Mouse (Mus musculus) CH12.LX (cell line): ENCODE results near the gene Rngtt. TPM values are rescaled to one million over a fixed set of nuclear protein-coding genes. Genes with fewer than 3 reads are reported as not detected.

Source experiments
- DNase-seq: peaks from one replicate; pipeline ENCODE4 v3.0.0-alpha.2; 2013; ENCODE audit errors: extremely low read depth
- H3K27ac ChIP-seq: 2 replicates; pipeline ENCODE4 v1.5.1; 2012; ENCODE audit warnings: low read depth, mild to moderate bottlenecking, control low read depth, moderate library complexity; ENCODE audit not compliant: insufficient read depth
- H3K27me3 ChIP-seq: replicated peaks from 2 replicates; pipeline ENCODE3; 2012; ENCODE audit warnings: inconsistent platforms
- H3K36me3 ChIP-seq, 2 experiments: replicated peaks in 1 of 2; 2 replicates each; pipeline versions ENCODE3 to v1.6.1; 2012; ENCODE audit warnings: inconsistent platforms in 1 of 2, low read length in 1 of 2, mild to moderate bottlenecking in 1 of 2, mixed read lengths in 1 of 2, moderate library complexity in 1 of 2; ENCODE audit not compliant: control insufficient read depth in 1 of 2, insufficient read depth in 1 of 2
- H3K4me1 ChIP-seq, 2 experiments: 2 replicates each; pipeline ENCODE4 v1.6.1; 2012; ENCODE audit warnings: inconsistent platforms in 1 of 2, moderate library complexity in 1 of 2; ENCODE audit not compliant: insufficient read depth in 2 of 2, control insufficient read depth in 1 of 2
- H3K4me2 ChIP-seq: 2 replicates; pipeline ENCODE4 v1.6.1; 2012; ENCODE audit warnings: low read depth, mild to moderate bottlenecking, control low read depth; ENCODE audit not compliant: poor library complexity, insufficient read depth, severe bottlenecking
- H3K4me3 ChIP-seq, 3 experiments: fragments of 150-350 bp in 1 of 3; sonication (generic) in 1 of 3; replicated peaks in 1 of 3; 2 replicates each; pipeline versions ENCODE3 to v1.5.1; 2011 to 2012; ENCODE audit warnings: low read depth in 2 of 3, low read length in 2 of 3, mild to moderate bottlenecking in 2 of 3, moderate library complexity in 2 of 3, control low read depth in 1 of 3, improper control_type of control experiment in 1 of 3, inconsistent platforms in 1 of 3, mixed read lengths in 1 of 3; ENCODE audit not compliant: poor library complexity in 1 of 3
- H3K79me2 ChIP-seq: replicated peaks from 2 replicates; pipeline ENCODE4 v1.6.1; 2012; ENCODE audit warnings: mild to moderate bottlenecking, moderate library complexity; ENCODE audit not compliant: control insufficient read depth, poor library complexity, insufficient read depth, severe bottlenecking; ENCODE audit errors: extremely low read depth
- H3K9ac ChIP-seq: 2 replicates; pipeline ENCODE4 v1.6.1; 2012; ENCODE audit warnings: low read depth, mild to moderate bottlenecking, control low read depth, moderate library complexity; ENCODE audit not compliant: insufficient read depth
- H3K9me3 ChIP-seq: replicated peaks from 2 replicates; pipeline ENCODE3; 2012; ENCODE audit warnings: low read length, inconsistent platforms, mixed read lengths
- CHD2 ChIP-seq: IDR thresholded peaks from 2 replicates; pipeline ENCODE4 v1.6.1; 2011; ENCODE audit warnings: low read length, improper control_type of control experiment
- CTCF ChIP-seq, 2 experiments: IDR thresholded peaks in 1 of 2; conservative IDR thresholded peaks in 1 of 2; 2 replicates each; pipeline ENCODE4 v1.5.1; 2011 to 2012; ENCODE audit warnings: low read depth in 2 of 2, low read length in 2 of 2, improper control_type of control experiment in 1 of 2, inconsistent platforms in 1 of 2, mild to moderate bottlenecking in 1 of 2, moderate library complexity in 1 of 2
- E2F4 ChIP-seq: IDR thresholded peaks from 2 replicates; pipeline ENCODE4 v1.6.1; 2011; ENCODE audit warnings: low read depth, low read length, improper control_type of control experiment; ENCODE audit not compliant: insufficient replicate concordance
- EP300 ChIP-seq: IDR thresholded peaks from 2 replicates; pipeline ENCODE4 v1.6.1; 2011; ENCODE audit warnings: low read length, improper control_type of control experiment
- HCFC1 ChIP-seq: IDR thresholded peaks from 2 replicates; pipeline ENCODE4 v1.6.1; 2012; ENCODE audit warnings: low read depth, mild to moderate bottlenecking, inconsistent platforms, low read length, improper control_type of control experiment
- MAFK ChIP-seq: IDR thresholded peaks from 2 replicates; pipeline ENCODE4 v1.6.1; 2011; ENCODE audit warnings: low read length, improper control_type of control experiment; ENCODE audit not compliant: insufficient replicate concordance
- MAX ChIP-seq: IDR thresholded peaks from 2 replicates; pipeline ENCODE4 v1.6.1; 2011; ENCODE audit warnings: low read length, improper control_type of control experiment
- MAZ ChIP-seq: IDR thresholded peaks from 2 replicates; pipeline ENCODE4 v1.6.1; 2012; ENCODE audit warnings: low read depth, mild to moderate bottlenecking, inconsistent platforms, low read length, improper control_type of control experiment, moderate library complexity
- POLR2A ChIP-seq: IDR thresholded peaks from 2 replicates; pipeline ENCODE4 v1.6.1; 2011; ENCODE audit warnings: low read depth, mild to moderate bottlenecking, improper control_type of control experiment, low read length
- SIN3A ChIP-seq: IDR thresholded peaks from 2 replicates; pipeline ENCODE4 v1.6.1; 2012; ENCODE audit warnings: low read length, improper control_type of control experiment, inconsistent platforms
- SMC3 ChIP-seq: IDR thresholded peaks from 2 replicates; pipeline ENCODE4 v1.6.1; 2011; ENCODE audit warnings: low read depth, low read length, improper control_type of control experiment
- TCF12 ChIP-seq: IDR thresholded peaks from 2 replicates; pipeline ENCODE4 v1.6.1; 2014; ENCODE audit warnings: low read depth, mild to moderate bottlenecking, inconsistent platforms, low read length, improper control_type of control experiment
- USF2 ChIP-seq: conservative IDR thresholded peaks from 2 replicates; pipeline ENCODE4 v1.6.1; 2011; ENCODE audit warnings: low read depth, low read length, improper control_type of control experiment
- ZKSCAN1 ChIP-seq: IDR thresholded peaks from 2 replicates; pipeline ENCODE4 v1.6.1; 2012; ENCODE audit warnings: low read depth, inconsistent platforms, low read length, improper control_type of control experiment, borderline replicate concordance
- ZNF384 ChIP-seq: IDR thresholded peaks from 2 replicates; pipeline ENCODE4 v1.6.1; 2012; ENCODE audit warnings: low read depth, low read length, improper control_type of control experiment, inconsistent platforms
- dilution Hi-C: fragments of 300-500 bp; cut with MboI; formaldehyde crosslinking; loops from 2 replicates; pipeline ENCODE4 v1.14.3; 2020; ENCODE audit warnings: low sequenced_read_pairs; ENCODE audit not compliant: extremely low pct_unique_long_range_greater_than_20kb, extremely low pct_ligation_motif_present
- in situ Hi-C: fragments of 300-500 bp; cut with MboI; formaldehyde crosslinking; loops from 3 replicates; pipeline ENCODE4 v1.14.3; 2019; ENCODE audit warnings: low sequenced_read_pairs, low pct_ligation_motif_present, low pct_unique_long_range_greater_than_20kb, mixed read lengths
- polyA plus RNA-seq: library from polyadenylated mRNA; unstranded; fragments of >175 nt; gene quantifications from 2 replicates; pipeline ENCODE4 v1.2.1, GENCODE M21; 2012; ENCODE audit warnings: low read depth; ENCODE audit not compliant: insufficient read length
- total RNA-seq, 2 experiments: library from RNA; depleted of rRNA; stranded (reverse); fragments of 300-350 nt in 1 of 2; fragments of >200 nt in 1 of 2; gene quantifications; 2 replicates each; pipeline ENCODE4 v1.2.3; 2012 to 2014

Rngtt gene
- total and polyA plus RNA-seq, 3 experiments: 12.5 to 20.1 (median 16.9) TPM

DNA sequence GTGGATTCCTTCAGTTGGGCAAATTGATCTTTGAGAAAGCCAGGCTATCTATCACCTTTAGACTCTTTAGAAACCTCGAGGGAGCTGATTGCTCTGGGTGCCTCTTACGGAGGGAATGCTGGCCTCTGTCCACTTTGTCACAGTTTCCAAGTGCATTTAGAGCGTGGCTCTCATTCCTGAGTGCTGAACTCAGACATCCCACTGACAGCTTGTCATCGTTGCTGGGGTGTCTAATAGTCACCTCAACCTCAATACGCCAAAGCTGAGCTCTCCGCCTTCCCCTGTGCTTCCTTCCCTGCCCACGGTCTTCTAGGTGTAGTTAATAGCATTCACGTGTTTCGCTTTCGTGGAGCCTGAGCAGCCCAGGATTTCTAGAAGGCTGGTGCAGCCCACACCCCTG lies 200.4 kb downstream of the Rngtt start:
- H3K4me3 ChIP-seq: no peak overlapping the region
- no peak for DNase-seq
- H3K9ac ChIP-seq: no peak overlapping the region
- TF ChIP-seq USF2: no peak
- dilution Hi-C loops (no loop called here), in situ Hi-C loops (no loop called here)
- H3K27ac ChIP-seq: no peak overlapping the region
- no peaks in the 10 kb centered on the region for H3K79me2 ChIP-seq
- H3K4me1 ChIP-seq: 0 out of 4 replicates have a peak, but pooled peaks cover 0 to 3% of the 10 kb centered on the region in 2 experiments
- H3K4me2 ChIP-seq: no peak overlapping the region
- no peaks in the 10 kb centered on the region for H3K27me3 ChIP-seq
- H3K9me3 ChIP-seq: no peaks in the 10 kb centered on the region
- H3K36me3 ChIP-seq: peaks cover 0 to 24% of the 10 kb centered on the region in 2 experiments

GRCm38 (mm10) chr4:33513421-33513820 lies 203.3 kb downstream of the Rngtt start:
- H3K79me2 ChIP-seq: no peaks in the 10 kb centered on the region
- TF ChIP-seq SIN3A: no peak
- no peak for TF ChIP-seq MAZ
- no peak for TF ChIP-seq POLR2A
- TF ChIP-seq ZNF384: no peak
- TF ChIP-seq CHD2: no peak
- no peak for TF ChIP-seq HCFC1
- no peak for TF ChIP-seq CTCF (conservative IDR thresholded peaks at IDR 0.05 in 1 of 2, IDR thresholded peaks at IDR 0.05 in 1 of 2; ENCODE audit: low read depth in 2 of 2, low read length in 2 of 2)
- TF ChIP-seq ZKSCAN1: no peak
- no peak for TF ChIP-seq SMC3
- TF ChIP-seq MAFK: no peak
- no peak for TF ChIP-seq EP300
- TF ChIP-seq E2F4: no peak
- TF ChIP-seq MAX: no peak
- no peak for TF ChIP-seq TCF12
- dilution Hi-C loops: no loop called here
- 0 out of 4 replicates have a peak, but pooled peaks cover 0 to 3% of the 10 kb centered on the region in 2 experiments for H3K4me1 ChIP-seq
- no peak overlapping the region for H3K4me2 ChIP-seq
- no peak overlapping the region for H3K9ac ChIP-seq
- H3K27me3 ChIP-seq: no peaks in the 10 kb centered on the region
- no peak overlapping the region for H3K4me3 ChIP-seq
- H3K27ac ChIP-seq: no peak overlapping the region
- H3K9me3 ChIP-seq: no peaks in the 10 kb centered on the region
- peaks cover 0 to 6% of the 10 kb centered on the region in 2 experiments for H3K36me3 ChIP-seq
- no peak for DNase-seq
- in situ Hi-C loops: no loop called here
